Mouse (Mus musculus): ENCODE measurements around the gene Rhou.
"Not testable (repeated sequence)": the region's sequence is repeated elsewhere in the genome, so short reads cannot be mapped to it uniquely, and the experiment has no call there.

Gene Rhou

DNA sequence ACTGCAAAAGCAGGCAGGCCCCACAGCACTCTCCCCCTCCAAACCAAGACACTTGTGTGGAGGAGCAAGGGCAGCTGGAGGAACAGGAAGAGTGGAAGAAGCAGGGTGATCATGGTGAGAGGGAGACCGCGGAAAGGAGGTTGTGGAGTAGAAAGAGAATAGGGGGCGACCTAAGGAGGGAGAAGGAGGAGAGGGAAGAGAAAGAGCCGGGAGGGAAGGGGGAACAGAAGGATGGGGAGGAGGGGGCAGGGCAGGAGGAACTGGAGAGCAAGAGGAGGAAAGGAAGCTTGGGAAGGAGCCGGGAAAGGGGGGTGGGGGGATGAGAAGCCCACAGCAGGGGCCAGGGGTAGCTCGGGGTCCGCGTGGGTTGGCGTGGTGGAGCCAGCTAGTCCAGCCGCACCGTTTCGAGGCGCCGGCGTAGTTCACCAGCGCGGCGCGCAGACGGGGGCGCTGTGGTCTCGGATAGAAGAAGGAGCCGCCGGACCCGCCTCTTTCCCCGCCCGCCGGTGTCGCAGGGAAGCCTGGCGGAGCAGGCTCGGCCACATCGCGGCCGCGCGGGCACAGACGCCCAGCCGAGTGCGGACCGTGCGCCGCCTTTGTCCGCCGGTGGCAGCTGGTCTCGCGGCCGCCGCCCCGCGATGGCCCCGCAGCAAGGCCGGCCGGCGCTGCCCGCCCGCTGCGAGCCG, at the start of gene Rhou:
TSS of gene Rhou (plus strand) at position 622 of the 686 bp plus-strand sequence.
- in situ Hi-C loops (cut with MboI, MseI): no loop called here

DNA sequence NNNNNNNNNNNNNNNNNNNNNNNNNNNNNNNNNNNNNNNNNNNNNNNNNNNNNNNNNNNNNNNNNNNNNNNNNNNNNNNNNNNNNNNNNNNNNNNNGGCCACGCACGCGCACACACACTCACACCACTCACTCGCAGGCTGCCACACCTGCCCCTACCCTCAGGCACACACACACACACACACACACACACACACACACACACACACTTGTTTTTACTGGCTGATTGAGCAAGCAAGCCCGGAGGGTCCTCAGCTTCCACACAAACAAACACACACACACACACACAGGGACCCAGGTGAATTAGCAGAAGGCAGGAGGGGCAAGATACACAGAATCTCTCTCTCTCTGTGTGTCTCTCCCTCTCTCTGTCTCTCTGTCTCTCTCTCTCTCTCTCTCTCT, 41.1 kb upstream of the Rhou start:
- in situ Hi-C loops (cut with MboI, MseI): not testable (repeated sequence)

DNA sequence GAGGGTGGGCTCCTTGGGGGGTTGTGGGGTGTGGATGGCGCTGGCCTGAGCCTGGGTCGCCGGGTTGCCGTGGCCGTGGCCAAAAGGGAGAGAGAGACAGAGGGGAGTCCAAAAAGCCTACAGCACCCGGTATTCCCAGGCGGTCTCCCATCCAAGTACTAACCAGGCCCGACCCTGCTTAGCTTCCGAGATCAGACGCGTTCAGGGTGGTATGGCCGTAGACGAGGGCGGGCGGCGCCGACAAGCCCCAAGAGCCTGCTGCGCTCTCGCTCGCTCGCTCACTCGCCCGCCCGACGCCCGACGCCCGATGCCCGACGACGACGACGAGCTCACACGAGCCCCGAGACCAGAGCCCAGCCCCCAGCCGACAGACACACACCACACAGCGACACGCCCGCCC, 30.2 kb upstream of the Rhou start:
- in situ Hi-C loops (cut with MboI, MseI): loop anchor here (5.0 kb wide), 1 partner anchor 91 kb away; no protein-coding TSS in a partner anchor

DNA sequence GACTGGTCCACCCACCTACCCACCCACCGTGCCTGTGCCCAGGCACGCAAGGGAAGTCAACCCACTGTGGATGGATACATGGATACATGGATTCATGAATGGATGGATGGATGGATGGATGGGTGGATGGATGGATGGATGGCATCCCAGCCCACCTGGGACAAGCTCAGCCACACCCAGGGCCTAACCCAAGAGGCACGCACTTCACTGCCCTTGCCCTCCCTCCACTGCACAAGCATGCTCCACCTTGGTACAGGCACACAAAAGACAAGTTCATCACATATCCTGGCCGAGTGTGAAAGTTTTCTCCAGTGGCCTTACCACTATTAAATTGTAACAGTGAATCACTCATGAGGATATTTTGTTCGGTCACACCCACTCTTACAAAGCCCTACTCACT, 29.5 kb upstream of the Rhou start:
- in situ Hi-C loops (cut with MboI, MseI): loop anchor here (5.0 kb wide), 1 partner anchor 92 kb away; no protein-coding TSS in a partner anchor

DNA sequence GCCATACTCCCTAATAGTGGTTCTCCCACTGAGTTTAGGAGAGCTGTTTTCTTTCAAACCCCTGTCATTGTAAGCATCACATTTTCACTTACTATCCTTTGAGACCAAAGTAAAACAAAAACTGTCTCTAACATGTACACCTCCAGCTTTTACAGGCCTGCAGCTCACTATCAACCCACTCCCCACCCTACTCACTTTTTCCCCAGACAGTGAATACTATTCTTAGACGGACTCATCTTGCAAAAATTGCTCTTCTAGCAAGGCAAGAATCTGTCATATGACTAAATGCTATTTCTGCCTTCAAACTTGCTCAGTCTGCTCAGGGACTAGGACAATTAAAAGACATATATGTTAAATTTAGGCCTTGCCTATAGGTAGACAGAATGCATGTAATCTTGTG, 29.0 kb upstream of the Rhou start:
- in situ Hi-C loops (cut with MboI, MseI): loop anchor here (5.0 kb wide), 1 partner anchor 92 kb away; no protein-coding TSS in a partner anchor

DNA sequence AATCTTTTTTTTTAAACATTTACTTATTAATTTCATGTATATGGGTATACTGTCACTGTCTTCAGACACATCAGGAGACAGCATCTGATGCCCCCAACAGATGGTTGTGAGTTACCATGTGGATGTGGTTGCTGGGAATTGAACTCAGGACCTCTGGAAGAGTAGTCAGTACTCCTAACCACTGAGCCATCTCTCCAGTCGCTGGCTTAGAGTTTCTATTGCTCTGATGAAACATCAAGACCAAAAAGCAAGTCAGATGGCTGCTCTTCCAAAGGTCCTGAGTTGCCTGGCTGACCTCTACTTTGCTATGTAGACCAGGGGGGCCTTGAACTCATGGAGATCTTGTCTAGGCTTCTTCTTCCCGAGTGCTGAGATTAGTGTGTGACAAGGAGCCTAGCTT, 28.0 kb upstream of the Rhou start:
- in situ Hi-C loops (cut with MboI, MseI): no loop called here

DNA sequence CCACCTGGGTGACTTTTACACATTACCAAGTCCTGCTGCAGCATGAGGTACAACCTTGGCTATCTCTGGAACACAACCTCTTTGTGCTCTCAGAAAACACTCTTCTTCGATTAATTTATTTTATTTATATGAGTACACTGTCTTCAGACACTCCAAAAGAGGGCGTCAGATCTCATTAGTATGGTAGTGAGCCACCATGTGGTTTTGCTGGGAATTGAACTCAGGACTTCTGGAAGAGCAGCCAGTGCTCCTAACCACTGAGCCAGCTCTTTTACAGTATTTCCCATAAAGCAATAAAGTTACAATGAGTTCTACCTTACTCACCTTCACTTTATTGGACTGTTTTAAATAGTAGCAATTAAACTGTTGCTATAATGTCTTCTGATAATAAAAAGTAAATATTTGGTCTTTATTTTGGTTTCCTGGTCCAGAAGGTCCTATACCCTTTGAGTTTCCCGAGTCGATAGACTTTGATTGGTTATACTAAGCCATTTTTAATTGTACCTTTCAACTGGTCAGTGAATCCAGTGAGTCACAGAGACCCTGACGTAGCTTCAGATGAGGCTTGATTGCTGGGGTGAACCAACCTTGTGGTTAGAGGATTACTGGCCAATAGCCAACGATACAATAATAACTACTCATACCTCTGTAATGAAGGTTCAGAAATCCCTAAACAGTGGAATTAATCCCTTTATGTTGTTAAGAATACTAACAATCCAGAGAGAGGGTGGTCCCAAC, 26.1 kb upstream of the Rhou start:
- in situ Hi-C loops (cut with MboI, MseI): no loop called here

DNA sequence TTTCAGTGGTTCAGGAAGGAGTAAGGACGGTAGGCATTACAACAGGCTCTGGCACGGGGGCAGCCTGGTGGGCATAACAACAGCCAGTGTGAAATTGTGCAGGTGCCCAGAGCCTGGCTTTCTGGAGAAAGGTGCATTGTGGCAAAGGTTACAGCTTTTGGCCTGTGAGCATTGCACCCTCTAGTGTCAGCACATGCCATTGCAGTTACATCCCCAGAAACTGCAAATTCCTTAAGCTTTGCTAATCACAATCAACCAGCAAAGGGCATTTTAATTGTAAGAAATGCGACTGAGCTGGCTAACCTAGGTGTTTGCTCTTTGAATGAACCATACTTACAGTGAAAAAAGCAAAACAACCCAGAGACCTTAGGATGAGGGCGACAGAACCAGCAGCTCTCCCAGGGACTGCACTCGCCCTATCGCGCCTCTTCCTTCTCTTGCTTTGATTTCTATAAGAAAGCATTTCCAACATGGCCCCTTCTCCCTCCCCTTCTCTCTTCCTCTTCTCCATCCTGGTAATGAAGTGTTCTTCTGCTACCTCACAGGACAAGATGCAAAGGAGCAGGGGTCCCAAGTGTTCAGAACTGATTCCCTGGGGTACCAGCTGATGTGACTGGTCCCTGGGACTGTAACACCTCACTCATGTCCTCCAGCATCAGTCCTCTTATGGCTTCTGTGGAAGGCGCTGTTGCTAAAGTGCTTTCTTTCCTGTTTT, 25.3 kb upstream of the Rhou start:
- in situ Hi-C loops (cut with MboI, MseI): no loop called here

DNA sequence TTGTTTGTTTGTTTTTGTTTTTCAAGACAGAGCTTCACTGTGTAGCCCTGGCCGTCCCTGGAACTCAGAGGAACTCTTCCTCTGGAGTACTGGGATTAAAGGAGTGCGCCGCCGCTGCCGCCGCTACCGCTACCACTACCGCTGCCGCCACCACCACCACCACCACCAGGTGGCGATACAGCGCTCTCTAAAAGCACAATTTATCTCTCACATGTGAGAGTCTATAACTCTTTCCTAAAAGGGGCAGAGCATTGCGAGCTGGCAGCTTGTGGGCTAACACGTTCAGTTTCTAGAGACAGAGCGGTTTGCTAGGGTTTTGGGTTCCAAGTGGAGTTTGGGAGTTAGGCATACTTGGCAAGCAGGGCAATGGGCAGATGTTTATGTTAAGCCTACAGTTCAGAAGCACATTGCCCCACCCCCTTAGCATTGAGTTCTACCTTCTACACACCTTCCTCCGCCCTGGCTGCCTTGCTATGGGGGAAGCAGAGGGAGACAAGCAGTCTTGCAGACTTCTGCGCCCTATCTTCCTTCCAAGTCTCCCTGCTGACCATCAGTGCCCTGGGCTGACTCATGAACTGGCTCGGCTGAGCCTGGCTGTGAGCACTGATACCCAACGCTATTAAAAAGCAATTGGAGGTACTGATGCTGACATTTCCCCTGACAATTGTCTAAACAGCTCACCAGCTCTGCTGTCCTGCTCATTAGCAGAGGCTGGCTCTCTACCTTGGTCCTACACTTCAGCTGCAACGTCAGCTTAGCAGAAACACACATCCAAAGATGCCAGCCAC, 24.6 kb upstream of the Rhou start:
- in situ Hi-C loops (cut with MboI, MseI): no loop called here

DNA sequence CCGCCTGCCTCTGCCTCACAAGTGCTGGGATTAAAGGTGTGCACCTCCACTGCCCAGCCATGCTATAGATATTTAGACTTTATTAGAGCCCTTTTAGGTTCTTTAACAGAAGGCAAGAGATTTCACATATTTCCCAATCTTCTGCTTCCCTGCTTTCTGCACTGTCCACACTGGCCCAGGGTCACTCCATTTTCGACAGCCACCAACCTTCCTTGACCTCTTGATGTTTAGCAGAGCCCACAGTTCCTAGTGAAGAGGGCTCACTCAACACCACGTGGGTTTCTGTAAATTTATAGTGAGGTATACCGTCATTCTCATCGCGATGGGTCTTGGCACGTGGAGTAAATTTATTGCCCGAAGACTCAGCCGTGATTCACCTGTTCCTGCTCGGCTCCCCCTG, 23.7 kb upstream of the Rhou start:
- in situ Hi-C loops (cut with MboI, MseI): loop anchor here (10.0 kb wide), 1 partner anchor 65 kb away; no protein-coding TSS in a partner anchor

DNA sequence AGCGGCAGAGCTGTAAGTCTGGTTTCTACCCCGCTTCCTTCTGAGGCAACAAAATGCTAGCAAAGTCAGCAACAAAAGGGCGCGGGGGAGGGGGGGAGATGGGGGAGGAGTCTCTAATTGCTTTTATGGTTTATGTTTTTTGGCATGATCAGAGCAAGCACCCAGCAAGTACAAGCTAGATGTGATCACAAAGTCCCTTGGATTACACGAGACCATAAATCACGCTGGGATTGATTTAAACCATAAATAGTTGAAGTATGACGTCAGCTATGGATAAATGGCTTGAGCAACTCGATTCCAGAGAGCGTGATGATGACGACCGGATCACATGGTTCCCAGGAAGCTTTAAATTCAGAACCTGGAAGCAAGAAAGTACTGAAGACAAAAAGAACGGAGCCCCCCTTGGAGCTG, 22.9 kb upstream of the Rhou start:
- in situ Hi-C loops (cut with MboI, MseI): loop anchor here (10.0 kb wide), 1 partner anchor 66 kb away; no protein-coding TSS in a partner anchor

DNA sequence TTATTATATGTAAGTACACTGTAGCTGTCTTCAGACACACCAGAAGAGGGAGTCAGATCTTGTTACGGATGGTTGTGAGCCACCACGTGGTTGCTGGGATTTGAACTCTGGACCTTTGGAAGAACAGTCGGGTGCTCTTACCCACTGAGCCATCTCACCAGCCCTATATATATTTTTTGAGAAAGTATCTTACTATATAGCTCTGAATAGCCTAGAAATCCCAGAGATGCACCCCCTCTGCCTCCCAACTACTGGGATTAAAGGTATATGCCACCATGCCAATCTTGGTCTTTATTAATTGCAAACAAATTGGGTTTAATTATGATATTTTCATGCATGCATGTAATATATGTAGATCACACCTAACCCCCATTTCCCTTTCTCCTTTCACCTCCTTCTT, 22.0 kb upstream of the Rhou start:
- in situ Hi-C loops (cut with MboI, MseI): loop anchor here (10.0 kb wide), 1 partner anchor 67 kb away; no protein-coding TSS in a partner anchor

DNA sequence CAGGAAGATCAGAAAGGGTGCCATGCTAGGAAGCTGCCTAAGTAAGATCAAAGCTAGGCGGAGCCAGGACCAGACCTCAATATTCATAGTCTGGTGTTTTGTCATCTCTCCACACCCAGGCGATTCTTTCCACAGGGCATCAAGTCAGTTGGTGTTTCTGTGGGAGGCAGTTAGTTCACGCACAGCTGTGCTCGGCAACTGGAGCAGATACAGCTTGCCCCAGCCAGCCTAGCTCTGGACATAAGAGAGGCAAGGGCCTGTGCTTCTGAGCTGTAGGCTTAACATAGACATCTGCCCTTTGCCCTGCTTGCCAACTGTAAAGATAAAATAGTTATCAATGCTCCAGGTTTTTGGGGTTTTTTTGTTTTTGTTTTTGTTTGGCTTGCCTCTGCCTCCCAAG, 21.5 kb upstream of the Rhou start:
- in situ Hi-C loops (cut with MboI, MseI): loop anchor here (10.0 kb wide), 1 partner anchor 67 kb away; no protein-coding TSS in a partner anchor

DNA sequence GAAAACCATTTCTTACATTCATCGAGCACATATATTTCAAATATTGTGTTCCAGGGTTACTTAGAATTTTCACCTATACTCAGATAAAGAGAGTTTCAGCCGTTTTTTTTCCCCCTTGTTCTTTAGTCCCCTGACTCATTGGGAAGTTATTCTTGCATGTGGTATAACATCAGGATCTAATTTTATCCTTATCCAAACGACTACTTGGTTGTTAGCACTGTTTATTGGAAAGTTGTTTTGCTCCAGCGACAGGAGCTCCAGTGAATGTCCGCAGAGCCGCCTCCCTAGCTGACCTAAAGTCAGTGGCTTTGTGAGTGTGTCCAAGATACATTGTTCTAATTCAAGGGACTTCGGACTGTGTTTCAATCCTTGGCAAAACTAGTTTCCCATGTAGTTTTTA, 19.9 kb upstream of the Rhou start:
- in situ Hi-C loops (cut with MboI, MseI): loop anchor here (10.0 kb wide), 1 partner anchor 69 kb away; no protein-coding TSS in a partner anchor

DNA sequence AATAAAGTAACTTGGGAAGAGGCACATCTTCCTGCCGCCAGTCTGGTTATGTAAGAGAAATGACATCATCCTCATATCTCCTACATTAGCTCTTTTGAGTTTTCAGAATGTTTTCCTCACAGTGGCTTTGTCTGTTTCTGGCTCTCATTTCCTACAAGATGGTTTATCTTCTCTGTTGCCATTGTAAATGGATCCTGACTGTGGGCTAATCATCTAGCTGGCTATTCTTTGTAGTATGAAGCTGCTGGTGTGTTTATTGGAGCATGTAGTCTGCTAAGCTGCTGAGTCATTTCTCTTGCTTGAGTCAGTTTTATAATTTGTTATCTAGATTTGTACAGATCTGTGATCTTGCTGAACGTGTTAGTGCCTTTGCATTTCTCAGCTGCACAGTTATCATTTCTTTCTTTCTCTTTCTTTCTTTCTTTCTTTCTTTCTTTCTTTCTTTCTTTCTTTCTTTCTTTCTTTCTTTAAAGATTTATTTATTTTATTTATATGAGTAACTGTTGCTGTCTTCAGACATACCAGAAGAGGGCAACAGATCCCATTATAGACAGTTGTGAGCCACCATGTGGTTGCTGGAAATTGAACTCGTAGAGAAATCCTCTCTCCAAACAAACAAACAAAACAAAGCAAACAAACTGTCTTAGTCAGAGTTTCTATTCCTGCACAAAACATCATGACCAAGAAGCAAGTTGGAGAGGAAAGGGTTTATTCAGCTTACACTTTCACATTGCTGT, 19.2 kb upstream of the Rhou start:
- in situ Hi-C loops (cut with MboI, MseI): loop anchor here (10.0 kb wide), 1 partner anchor 70 kb away; no protein-coding TSS in a partner anchor

DNA sequence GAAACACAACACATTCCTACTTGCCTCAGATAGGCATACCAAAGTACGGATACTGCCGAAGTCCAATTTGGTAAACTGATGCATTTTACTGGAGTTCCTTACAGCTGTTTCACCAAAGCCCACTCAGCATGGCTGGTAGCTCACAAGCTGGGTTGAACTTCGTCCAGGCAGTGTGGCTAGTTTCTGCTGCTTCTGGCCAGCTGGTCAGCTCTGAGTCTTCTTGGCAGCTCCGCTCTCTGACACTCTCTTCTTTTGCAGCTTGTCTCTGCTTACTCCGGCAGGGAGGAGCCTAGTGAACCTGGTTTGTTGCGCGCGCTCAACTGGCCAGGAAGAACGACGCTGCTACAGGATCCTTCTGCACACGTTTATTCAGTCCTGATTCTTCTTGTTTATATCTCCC, 18.1 kb upstream of the Rhou start:
- in situ Hi-C loops (cut with MboI, MseI): loop anchor here (10.0 kb wide), 1 partner anchor 71 kb away; no protein-coding TSS in a partner anchor

DNA sequence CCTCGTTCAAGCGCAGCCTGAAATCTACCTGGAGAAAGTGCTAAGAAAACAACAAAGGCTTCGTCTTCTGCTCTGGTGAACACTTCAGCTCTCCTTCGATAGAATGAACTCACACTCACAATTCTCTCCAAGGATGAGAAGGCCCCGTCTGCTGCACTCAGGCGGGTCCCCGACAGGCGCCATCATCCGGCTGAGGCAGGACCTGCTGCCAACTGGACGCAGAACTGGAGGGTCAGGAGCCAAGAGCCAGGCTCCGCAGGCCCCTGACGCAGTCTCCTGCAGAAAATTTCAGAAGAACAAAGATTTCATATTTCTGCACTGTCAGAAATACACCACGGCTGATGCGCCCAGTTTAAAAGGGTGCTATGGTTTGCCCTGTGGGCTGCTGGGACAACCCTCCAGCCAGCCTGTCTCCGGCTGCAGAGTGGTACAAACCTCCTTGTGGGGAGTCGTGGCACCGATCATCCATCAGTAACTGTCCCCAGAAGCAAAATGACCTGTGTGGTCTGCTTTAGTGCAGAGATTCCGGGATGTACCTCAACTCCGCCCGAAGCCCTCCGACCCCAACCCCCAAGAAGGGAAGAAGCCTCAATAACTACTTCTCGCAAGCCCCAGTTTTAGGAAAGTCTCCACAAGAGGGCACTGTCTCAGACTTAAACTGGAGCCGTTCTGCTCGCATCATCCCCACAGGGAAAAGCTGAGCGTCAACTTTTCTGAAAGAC, 10.2 kb upstream of the Rhou start:
- in situ Hi-C loops (cut with MboI, MseI): loop anchor here (5.0 kb wide), 1 partner anchor 134 kb away; no protein-coding TSS in a partner anchor

DNA sequence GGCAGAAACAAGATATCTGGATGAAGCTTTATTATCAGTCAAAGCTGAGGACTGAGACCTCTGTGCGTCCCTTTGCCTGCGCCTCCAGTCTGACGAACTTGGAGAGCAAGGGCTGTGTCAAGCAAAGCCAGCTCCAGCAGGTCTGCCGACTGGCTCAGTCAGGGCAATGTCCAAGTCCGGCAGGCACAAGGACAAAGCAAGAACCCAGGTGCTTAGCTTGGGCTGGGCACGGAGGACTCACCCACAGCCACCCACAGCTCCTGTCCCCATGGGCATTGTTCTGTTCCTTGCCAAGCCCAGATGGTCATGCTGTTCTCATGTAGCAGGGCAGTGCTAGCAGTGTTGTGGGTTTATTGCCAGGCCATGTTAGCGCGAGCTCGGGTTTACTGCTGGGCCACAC, 8.5 kb upstream of the Rhou start:
- in situ Hi-C loops (cut with MboI, MseI): no loop called here

DNA sequence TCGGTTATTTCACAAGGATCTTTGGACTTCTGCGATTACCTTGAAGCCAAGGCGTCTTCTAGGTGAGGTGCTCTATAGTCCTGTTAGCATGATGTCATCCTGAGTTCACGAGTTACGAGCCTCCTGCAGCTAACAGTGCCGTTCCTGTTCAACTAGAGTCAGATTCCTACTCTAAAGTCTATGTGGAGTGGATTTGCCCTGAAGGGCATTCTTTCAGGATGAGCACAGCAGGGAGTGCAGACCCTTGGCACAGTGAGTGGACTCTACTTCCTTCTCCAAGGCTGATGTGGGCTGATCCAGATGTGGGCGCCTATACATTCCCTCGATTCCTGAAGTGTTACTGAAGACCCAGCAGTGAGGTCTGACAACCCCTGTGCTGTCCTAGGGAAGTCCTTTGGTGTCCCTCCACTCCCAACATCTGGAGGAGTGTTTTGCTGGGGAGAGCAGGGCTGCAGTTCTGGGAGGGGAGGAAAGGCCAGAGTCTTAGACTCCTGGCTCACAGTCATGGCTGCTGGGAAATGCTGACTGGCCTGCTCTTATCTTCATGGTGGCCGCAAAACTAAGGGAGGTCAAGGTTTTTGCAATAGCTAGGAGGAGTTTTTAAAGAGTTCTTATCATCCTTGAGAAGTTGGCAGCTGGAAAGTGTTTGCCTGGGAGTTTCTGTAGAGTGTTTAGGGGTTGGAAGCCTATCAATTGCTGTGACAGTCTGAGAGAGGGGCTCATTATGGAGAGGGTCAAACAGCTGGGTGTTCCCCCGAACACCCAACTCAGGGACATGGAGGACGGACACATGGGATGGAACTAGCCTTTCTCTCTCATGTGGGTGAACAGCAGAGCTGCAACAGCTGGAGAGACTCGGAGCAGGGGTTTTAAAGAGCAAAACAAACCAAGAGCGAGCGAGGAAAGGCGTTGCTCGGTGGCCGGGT, 5.2 kb upstream of the Rhou start:
- in situ Hi-C loops (cut with MboI, MseI): no loop called here
